Mouse (Mus musculus) neural tube, embryonic 14.5 days (tissue): ENCODE measurements around the gene Ptger2. TPM values are rescaled to one million over a fixed set of nuclear protein-coding genes. Genes with fewer than 3 reads are reported as not detected.
A peak's percentile ranks its signal among the peaks of the same experiment; 100 is the strongest.

ENCODE experiments used
- ATAC-seq: fragments of 200-750 bp; cut with Nextera tagmentation; 2 replicates; pipeline ENCODE4 v1.8.0; 2017; ENCODE audit warnings: low read depth, mild to moderate bottlenecking, moderate TSS enrichment, moderate library complexity
- H3K27ac ChIP-seq: fragments of 300-500 bp; sonication (generic); 2 replicates; pipeline ENCODE4 v1.5.1; 2014; ENCODE audit warnings: low read depth, mild to moderate bottlenecking, control low read depth, low read length, moderate library complexity, mixed read lengths
- H3K27me3 ChIP-seq: fragments of 300-500 bp; sonication (generic); 2 replicates; pipeline ENCODE4 v1.6.1; 2014; ENCODE audit warnings: low read length; ENCODE audit not compliant: control insufficient read depth, insufficient read depth
- H3K36me3 ChIP-seq: fragments of 300-500 bp; sonication (generic); 2 replicates; pipeline ENCODE4 v1.6.1; 2014; ENCODE audit warnings: low read length, mixed read lengths; ENCODE audit not compliant: control insufficient read depth, insufficient read depth
- H3K4me1 ChIP-seq: fragments of 300-500 bp; sonication (generic); 2 replicates; pipeline ENCODE4 v1.6.1; 2014; ENCODE audit warnings: low read length; ENCODE audit not compliant: control insufficient read depth, insufficient read depth
- H3K4me2 ChIP-seq: fragments of 300-500 bp; sonication (generic); 2 replicates; pipeline ENCODE4 v1.6.1; 2014; ENCODE audit warnings: mild to moderate bottlenecking, low read depth, low read length, control low read depth
- H3K4me3 ChIP-seq: fragments of 300-500 bp; sonication (generic); 2 replicates; pipeline ENCODE4 v1.5.1; 2014; ENCODE audit warnings: low read depth, low read length, control low read depth, mixed read lengths
- H3K9ac ChIP-seq: fragments of 300-500 bp; sonication (generic); replicated peaks from 2 replicates; pipeline ENCODE4 v1.6.1; 2014; ENCODE audit warnings: low read depth, mild to moderate bottlenecking, control low read depth, low read length, mixed read lengths
- H3K9me3 ChIP-seq: fragments of 300-500 bp; sonication (generic); 2 replicates; pipeline ENCODE4 v1.6.1; 2016; ENCODE audit warnings: low read length; ENCODE audit not compliant: control insufficient read depth
- WGBS: fragments of 180-500 bp; shearing (Covaris S2); extraction: QIAGEN DNeasy Blood & Tissue Kit; methylation state at CpG from one replicate; pipeline ENCODE4 v1.1.7; 2014; 5-methylcytosine and 5-hydroxymethylcytosine counted together
- polyA plus RNA-seq: library from polyadenylated mRNA; unstranded; fragments of >200 nt; fragmentation: Nextera tagmentation; extraction: Ambion mirVana; gene quantifications from 2 replicates; pipeline ENCODE4 v1.2.1, GENCODE M21; 2014

The Ptger2 gene
- polyA plus RNA-seq, 1 experiment from 2014 or later, result 2.4 TPM

DNA sequence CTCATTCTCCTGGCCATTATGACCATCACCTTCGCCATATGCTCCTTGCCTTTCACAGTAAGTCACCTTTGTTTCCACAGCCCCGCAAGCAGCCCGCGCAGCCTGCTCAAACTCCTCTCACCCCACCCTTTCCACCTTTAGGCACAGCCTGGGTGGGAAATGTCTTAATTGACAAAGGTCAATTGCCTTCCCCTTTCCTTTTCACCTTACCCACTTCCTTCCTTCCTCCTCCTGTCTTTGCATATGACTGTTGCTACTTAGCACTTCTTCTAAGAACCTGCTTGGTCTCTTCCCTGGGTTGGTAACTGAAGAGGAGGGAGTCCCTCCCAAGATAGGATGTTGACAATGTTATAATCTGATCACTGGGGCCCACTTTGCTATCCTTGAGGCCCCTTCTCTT lies 1.8 kb downstream of the Ptger2 start:
- 26% methylated on average over 4 of the region's 4 CpGs for WGBS
- H3K36me3 ChIP-seq, result no peaks in the 10 kb centered on the region
- no peaks in the 10 kb centered on the region; the same call in 1 of the 2 replicates for H3K27me3 ChIP-seq
- no peaks in the 10 kb centered on the region for H3K9me3 ChIP-seq
- peaks cover 5% of the 10 kb centered on the region for H3K4me1 ChIP-seq
- peak overlapping the region; percentile 35 for H3K9ac ChIP-seq
- peak; percentile 4; the same call in 1 of the 2 replicates for ATAC-seq
- peak overlapping the region; percentile 41 for H3K4me3 ChIP-seq
- no peak overlapping the region for H3K27ac ChIP-seq
- H3K4me2 ChIP-seq, result peak overlapping the region; percentile 89

DNA sequence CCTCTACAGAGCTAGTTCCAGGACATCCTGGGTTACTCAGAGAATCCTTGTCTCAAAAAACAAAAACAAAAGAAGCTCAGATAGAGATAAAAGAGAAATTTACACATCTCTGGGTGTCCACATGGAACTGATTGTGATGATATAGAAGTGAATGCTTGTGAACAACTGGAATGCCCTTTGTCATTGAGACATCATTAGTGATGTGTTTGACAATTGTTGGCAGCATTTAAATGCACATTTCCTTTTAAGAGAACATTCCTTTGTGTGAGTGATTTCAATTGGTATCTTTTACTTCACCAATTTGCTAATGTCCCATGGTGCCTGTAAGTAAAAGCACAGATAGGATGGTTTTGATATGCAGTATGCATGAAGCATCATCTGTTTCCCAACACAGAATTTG lies 6.3 kb downstream of the Ptger2 start:
- Histone ChIP-seq H3K27ac (no peak overlapping the region), H3K9ac (no peak overlapping the region), H3K9me3 (no peaks in the 10 kb centered on the region), H3K36me3 (no peaks in the 10 kb centered on the region), H3K4me1 (no peaks in the 10 kb centered on the region), H3K27me3 (no peaks in the 10 kb centered on the region; the same call in 1 of the 2 replicates), H3K4me3 (no peak overlapping the region), H3K4me2 (no peak overlapping the region)
- no peak for ATAC-seq

DNA sequence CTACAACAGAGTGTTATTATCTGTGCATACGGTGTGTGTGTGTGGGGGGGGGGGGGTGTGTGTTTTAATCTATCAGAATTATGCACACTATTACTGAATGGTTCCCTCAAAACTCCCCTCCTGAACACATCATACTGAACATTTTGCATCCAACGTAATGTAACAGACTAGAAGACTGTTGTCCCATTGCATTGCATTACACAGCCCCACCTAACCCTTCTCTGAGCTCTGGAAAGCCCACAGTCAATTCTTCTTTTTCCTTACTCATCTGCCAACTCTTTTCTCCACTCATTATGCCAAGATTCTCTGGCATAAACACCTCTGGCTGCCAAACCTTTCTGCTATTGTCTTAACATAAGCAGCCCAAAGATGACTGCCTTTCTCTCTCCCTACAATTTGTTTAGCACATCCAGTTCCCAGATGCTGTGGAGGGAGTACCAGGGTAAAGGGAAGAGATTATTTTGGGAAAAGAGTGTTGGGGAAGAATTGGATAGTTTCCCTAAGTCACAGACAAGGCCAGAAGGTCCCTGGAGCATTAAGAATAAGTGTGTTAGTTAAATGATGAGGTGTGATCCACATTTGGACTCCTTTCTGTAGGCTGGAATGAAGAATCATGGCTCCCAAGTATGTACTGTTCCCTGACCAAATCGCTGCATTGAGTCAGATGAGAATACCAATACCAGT lies 12.2 kb downstream of the Ptger2 start:
- Histone ChIP-seq H3K27me3 (no peaks in the 10 kb centered on the region), H3K27ac (no peak overlapping the region), H3K4me3 (no peak overlapping the region), H3K36me3 (no peaks in the 10 kb centered on the region), H3K9ac (no peak overlapping the region), H3K4me1 (no peaks in the 10 kb centered on the region), H3K9me3 (no peaks in the 10 kb centered on the region), H3K4me2 (no peak overlapping the region)
- no peak for ATAC-seq
- WGBS, result 86% methylated on average over 3 of the region's 3 CpGs

- Histone ChIP-seq H3K9ac (no peak overlapping the region), H3K27me3 (no peaks in the 10 kb centered on the region), H3K4me2 (no peak overlapping the region), H3K36me3 (no peaks in the 10 kb centered on the region), H3K4me3 (no peak overlapping the region), H3K4me1 (no peaks in the 10 kb centered on the region), H3K27ac (no peak overlapping the region), H3K9me3 (no peaks in the 10 kb centered on the region)
- WGBS, result 91% methylated on average over 4 of the region's 4 CpGs
- no peak for ATAC-seq
These were observed 17.8 kb downstream of the Ptger2 start for GRCm38 (mm10) chr14:45005698-45006283.

DNA sequence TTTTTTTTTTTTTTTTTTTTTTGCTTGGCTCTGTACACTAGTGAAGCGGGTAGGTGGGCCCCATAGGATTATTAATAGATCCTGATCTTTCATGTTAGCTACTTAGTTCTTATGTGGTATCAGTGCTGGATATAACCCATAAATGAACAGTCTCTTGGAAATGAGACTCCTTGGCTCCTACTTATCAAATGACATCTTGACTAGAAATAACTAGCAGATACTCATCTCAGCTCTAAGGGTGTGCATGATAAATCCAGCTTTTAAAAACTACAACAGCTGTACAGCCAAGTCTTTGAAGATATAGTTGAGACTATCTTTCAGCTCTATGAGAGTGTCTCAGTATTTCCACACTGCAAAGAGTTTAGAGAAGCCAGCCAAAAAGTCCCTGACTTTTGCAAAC lies 21.2 kb downstream of the Ptger2 start:
- Histone ChIP-seq H3K36me3 (no peaks in the 10 kb centered on the region), H3K27me3 (no peaks in the 10 kb centered on the region), H3K9ac (no peak overlapping the region), H3K4me3 (no peak overlapping the region), H3K9me3 (no peaks in the 10 kb centered on the region), H3K4me2 (no peak overlapping the region), H3K4me1 (no peaks in the 10 kb centered on the region), H3K27ac (no peak overlapping the region)
- ATAC-seq, result no peak
- WGBS, result 88% methylated on average over 1 of the region's 1 CpGs

DNA sequence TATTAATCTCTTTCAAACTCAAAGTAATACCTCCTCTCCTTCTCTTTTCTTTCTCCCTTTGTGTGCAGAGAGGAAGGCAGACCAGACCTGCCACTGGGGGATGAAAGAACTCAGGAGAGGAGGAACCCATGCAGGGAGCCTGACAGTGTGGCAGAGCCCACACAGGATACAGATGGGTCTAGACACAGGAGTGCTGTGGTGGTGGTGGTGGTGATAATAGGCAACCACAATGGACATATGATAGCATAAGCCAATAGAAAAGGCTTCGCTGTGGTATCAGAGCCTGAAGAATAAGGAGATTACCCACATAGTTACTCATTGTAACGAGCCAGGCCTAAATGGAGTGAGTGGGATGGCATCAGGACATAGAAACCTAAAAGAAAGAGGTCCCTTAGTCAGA lies 23.3 kb downstream of the Ptger2 start:
- Histone ChIP-seq H3K36me3 (no peaks in the 10 kb centered on the region), H3K27ac (no peak overlapping the region), H3K4me3 (no peak overlapping the region), H3K4me2 (no peak overlapping the region), H3K9me3 (no peaks in the 10 kb centered on the region), H3K4me1 (no peaks in the 10 kb centered on the region), H3K27me3 (no peaks in the 10 kb centered on the region), H3K9ac (no peak overlapping the region)
- ATAC-seq, result no peak
- WGBS, result 92% methylated on average over 2 of the region's 2 CpGs

GRCm38 (mm10) chr14:45011671-45012070 lies 23.7 kb downstream of the Ptger2 start:
- H3K9ac ChIP-seq, result no peak overlapping the region
- H3K4me3 ChIP-seq, result no peak overlapping the region
- H3K4me1 ChIP-seq, result no peaks in the 10 kb centered on the region
- ATAC-seq, result no peak
- H3K36me3 ChIP-seq, result no peaks in the 10 kb centered on the region
- WGBS, result 92% methylated on average over 6 of the region's 6 CpGs
- no peaks in the 10 kb centered on the region for H3K9me3 ChIP-seq
- no peaks in the 10 kb centered on the region for H3K27me3 ChIP-seq
- H3K4me2 ChIP-seq, result no peak overlapping the region
- H3K27ac ChIP-seq, result no peak overlapping the region

GRCm38 (mm10) chr14:45021551-45021950 lies 33.6 kb downstream of the Ptger2 start:
- H3K36me3 ChIP-seq, result no peaks in the 10 kb centered on the region
- H3K9me3 ChIP-seq, result no peaks in the 10 kb centered on the region
- no peak for ATAC-seq
- no peak overlapping the region for H3K4me3 ChIP-seq
- no peak overlapping the region for H3K9ac ChIP-seq
- H3K27me3 ChIP-seq, result no peaks in the 10 kb centered on the region
- 91% methylated on average over 3 of the region's 3 CpGs for WGBS
- H3K4me1 ChIP-seq, result no peaks in the 10 kb centered on the region
- H3K4me2 ChIP-seq, result no peak overlapping the region
- no peak overlapping the region for H3K27ac ChIP-seq

DNA sequence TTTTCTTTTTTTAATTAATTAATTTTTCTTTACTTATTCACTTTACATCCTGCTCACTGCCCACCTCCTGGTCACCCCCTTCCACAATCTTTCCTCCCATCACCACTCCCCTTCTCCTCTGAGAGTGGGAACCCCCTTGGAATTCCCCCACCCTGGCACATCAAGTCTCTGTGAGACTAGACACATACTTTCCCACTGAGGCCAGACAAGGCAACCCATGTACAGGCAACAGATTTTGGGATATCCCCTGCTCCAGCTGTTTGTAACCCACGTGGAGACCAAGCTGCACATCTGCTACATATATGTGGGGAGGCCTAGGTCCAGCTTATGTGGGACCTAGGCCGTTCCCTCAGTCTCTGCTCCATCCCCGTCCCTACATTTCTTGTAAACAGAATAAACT lies 46.3 kb downstream of the Ptger2 start:
- H3K4me2 ChIP-seq, result no peak overlapping the region
- H3K9ac ChIP-seq, result no peak overlapping the region
- no peaks in the 10 kb centered on the region for H3K4me1 ChIP-seq
- H3K27ac ChIP-seq, result no peak overlapping the region
- no peak overlapping the region for H3K4me3 ChIP-seq
- H3K27me3 ChIP-seq, result no peaks in the 10 kb centered on the region
- no peak for ATAC-seq
- H3K36me3 ChIP-seq, result no peaks in the 10 kb centered on the region
- WGBS, result 80% methylated on average over 3 of the region's 3 CpGs
- H3K9me3 ChIP-seq, result no peaks in the 10 kb centered on the region
